Mouse (Mus musculus): ENCODE measurements around the gene Efs. TPM values are rescaled to one million over a fixed set of nuclear protein-coding genes. Genes with fewer than 3 reads are reported as not detected.

The Efs gene
- polyA plus RNA-seq, 1 experiment from 2014 or later: 58.0 TPM

DNA sequence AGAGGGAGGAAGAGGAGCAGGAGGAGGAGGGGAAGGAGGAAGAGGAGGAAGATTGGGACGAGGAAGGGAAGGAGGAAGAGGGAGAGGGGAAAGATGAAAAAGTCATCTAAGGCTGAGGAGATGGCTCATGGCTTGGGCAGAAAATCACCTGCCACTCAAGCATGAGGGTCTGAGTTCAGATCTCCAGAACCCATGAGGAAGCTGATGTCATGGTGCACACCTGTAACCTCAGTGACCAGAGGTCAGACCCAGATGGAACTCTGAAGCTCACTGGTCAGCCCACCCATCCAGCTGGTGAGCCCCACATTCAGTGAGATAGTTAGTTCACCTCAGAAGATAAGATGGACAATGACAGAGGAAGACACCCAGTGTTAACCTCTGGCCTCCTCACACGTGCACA, 19.0 kb upstream of the Efs start:
- Histone ChIP-seq H3K27ac (no peak overlapping the region), H3K4me2 (no peak overlapping the region), H3K4me3 (no peak overlapping the region), H3K27me3 (no peaks in the 10 kb centered on the region), H3K4me1 (no peaks in the 10 kb centered on the region), H3K9me3 (no peaks in the 10 kb centered on the region), H3K36me3 (no peaks in the 10 kb centered on the region), H3K9ac (no peak overlapping the region)
- whole genome bisulfite sequencing: 71% methylated on average over 2 of the region's 2 CpGs
- no peak for ATAC-seq (ENCODE audit: insufficient number of reproducible peaks, low FRiP score, low TSS enrichment, low read depth)

DNA sequence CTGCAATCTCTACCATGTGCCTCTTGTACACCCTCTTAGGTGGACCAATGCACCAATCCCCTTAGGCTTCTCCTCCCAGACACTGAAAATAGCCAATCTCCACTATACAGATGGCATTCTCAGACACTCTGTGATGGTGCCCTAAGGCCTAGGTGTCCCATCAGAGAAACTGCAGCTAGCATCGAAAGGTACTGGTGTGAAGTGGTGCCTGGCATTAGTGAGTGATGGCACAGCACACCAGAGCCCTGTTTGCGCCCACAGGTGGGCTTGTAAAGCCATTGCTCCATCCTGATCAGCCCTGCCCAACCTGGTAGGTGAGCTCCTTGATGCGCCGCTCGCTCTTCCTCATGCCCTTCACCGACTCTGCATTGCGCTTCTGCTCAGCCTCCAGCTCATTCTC, 18.0 kb upstream of the Efs start:
- Histone ChIP-seq H3K36me3 (no peaks in the 10 kb centered on the region), H3K4me3 (no peak overlapping the region), H3K9ac (no peak overlapping the region), H3K27me3 (no peaks in the 10 kb centered on the region), H3K4me1 (no peaks in the 10 kb centered on the region), H3K9me3 (no peaks in the 10 kb centered on the region), H3K4me2 (no peak overlapping the region), H3K27ac (no peak overlapping the region)
- ATAC-seq (ENCODE audit: insufficient number of reproducible peaks, low FRiP score, low TSS enrichment, low read depth): no peak
- WGBS: 91% methylated on average over 7 of the region's 7 CpGs

DNA sequence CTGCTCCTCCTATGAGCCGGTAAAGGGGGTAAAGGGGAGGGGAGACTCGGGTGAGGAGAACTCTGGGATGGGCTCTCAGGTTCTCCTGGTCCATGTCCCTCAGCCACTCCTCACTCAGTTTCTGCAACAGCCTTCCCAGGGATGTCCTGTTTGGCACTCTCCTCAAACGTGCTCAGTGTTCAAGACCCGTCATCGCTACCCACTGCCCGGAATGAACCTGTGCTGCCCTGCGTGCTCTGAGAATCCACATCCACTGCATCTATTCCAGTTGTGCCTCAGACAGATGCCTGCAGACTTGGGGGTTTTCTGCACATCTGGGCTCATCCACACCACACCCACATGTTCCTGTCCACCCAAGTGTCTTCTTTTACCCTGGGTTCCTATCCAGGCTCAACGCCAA, 16.6 kb upstream of the Efs start:
- no peak overlapping the region for H3K27ac ChIP-seq
- no peaks in the 10 kb centered on the region for H3K9me3 ChIP-seq
- no peak overlapping the region for H3K4me2 ChIP-seq
- no peak overlapping the region for H3K9ac ChIP-seq
- H3K4me1 ChIP-seq: peaks cover 3% of the 10 kb centered on the region; the same call in 1 of the 2 replicates
- no peaks in the 10 kb centered on the region for H3K27me3 ChIP-seq
- WGBS: 89% methylated on average over 8 of the region's 8 CpGs
- no peak overlapping the region for H3K4me3 ChIP-seq
- no peak for ATAC-seq (ENCODE audit: insufficient number of reproducible peaks, low FRiP score, low TSS enrichment, low read depth)
- no peaks in the 10 kb centered on the region for H3K36me3 ChIP-seq

DNA sequence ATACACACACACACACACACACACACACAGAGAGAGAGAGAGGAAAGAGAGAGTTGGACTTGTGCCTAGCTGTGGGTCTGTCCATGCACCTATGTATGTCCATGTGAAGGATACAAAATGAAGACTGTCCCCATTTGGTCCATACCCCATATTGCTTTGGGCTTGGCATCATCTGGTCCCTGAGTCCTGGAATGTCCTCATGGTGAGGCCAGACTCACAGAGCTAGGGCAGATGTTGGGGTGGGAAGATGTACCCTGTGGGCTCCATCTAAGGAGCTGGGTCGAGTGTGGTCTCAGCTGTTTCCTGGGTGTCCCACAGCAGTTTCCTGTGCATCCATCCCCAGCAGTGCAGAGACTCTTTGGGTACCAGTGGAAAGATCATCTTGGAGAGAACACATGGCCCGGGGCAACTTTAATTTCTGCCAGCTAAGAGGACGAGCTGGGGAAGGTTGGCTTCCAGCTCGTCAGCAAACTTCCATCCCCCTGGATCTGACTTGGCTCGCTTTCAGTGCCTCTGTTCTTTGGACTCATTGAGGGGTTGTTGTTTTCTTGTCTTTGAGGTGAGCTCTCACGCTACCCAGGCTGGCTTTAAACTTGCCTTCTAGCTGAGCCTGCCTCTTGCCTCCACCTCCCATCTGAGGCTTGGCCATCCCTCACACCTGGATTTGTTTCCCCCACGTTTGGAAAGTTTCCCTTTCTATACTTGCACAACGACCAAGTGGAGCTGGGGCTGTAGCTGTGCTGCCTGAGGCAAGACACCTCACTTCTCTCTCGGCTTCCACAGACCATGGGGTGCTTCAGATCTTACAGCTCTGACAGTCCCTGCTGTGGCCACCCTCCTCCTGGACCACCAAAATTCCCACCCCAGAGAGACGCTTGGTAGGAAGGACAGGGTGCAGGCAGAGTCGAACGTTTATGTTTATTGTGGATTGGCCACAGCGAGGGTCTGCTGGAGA, 15.4 kb upstream of the Efs start:
- H3K4me2 ChIP-seq: no peak overlapping the region
- H3K9me3 ChIP-seq: no peaks in the 10 kb centered on the region
- no peak overlapping the region for H3K27ac ChIP-seq
- H3K27me3 ChIP-seq: no peaks in the 10 kb centered on the region
- 48% methylated on average over 13 of the region's 13 CpGs for WGBS
- H3K36me3 ChIP-seq: no peaks in the 10 kb centered on the region
- no peak overlapping the region for H3K4me3 ChIP-seq
- no peak for ATAC-seq (ENCODE audit: insufficient number of reproducible peaks, low FRiP score, low TSS enrichment, low read depth)
- no peak overlapping the region for H3K9ac ChIP-seq
- H3K4me1 ChIP-seq: peaks cover 11% of the 10 kb centered on the region; the same call in 1 of the 2 replicates

DNA sequence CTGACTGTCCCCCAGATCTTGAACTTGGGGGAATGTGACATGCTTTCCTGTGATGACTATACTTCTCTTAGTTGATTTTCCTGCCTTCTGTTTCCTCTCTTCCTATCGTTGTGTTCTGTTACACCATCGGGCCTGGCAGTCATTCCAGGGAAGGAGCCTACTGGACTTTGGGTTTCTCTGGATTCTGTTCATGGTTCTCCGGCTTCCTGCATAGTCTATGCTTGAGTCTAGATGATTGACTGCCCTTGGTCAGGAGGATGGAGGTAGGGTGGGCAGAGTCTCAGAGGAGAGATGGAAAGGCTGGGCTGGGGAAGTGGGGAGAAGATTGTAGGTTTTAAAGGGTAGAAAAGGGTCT, 14.2 kb upstream of the Efs start:
- WGBS: 78% methylated on average over 3 of the region's 3 CpGs
- Histone ChIP-seq H3K27ac (no peak overlapping the region), H3K4me1 (peaks cover 21% of the 10 kb centered on the region), H3K4me3 (no peak overlapping the region), H3K36me3 (no peaks in the 10 kb centered on the region), H3K9me3 (no peaks in the 10 kb centered on the region), H3K27me3 (no peaks in the 10 kb centered on the region), H3K9ac (no peak overlapping the region), H3K4me2 (no peak overlapping the region)
- no peak for ATAC-seq (ENCODE audit: insufficient number of reproducible peaks, low FRiP score, low TSS enrichment, low read depth)

GRCm38 (mm10) chr14:54939434-54940175, 13.7 kb upstream of the Efs start:
- Histone ChIP-seq H3K27me3 (no peaks in the 10 kb centered on the region), H3K4me1 (peaks cover 21% of the 10 kb centered on the region), H3K4me2 (no peak overlapping the region), H3K36me3 (no peaks in the 10 kb centered on the region), H3K27ac (no peak overlapping the region), H3K4me3 (no peak overlapping the region), H3K9ac (no peak overlapping the region), H3K9me3 (no peaks in the 10 kb centered on the region)
- WGBS: 46% methylated on average over 12 of the region's 12 CpGs
- ATAC-seq (ENCODE audit: insufficient number of reproducible peaks, low FRiP score, low TSS enrichment, low read depth): no peak

DNA sequence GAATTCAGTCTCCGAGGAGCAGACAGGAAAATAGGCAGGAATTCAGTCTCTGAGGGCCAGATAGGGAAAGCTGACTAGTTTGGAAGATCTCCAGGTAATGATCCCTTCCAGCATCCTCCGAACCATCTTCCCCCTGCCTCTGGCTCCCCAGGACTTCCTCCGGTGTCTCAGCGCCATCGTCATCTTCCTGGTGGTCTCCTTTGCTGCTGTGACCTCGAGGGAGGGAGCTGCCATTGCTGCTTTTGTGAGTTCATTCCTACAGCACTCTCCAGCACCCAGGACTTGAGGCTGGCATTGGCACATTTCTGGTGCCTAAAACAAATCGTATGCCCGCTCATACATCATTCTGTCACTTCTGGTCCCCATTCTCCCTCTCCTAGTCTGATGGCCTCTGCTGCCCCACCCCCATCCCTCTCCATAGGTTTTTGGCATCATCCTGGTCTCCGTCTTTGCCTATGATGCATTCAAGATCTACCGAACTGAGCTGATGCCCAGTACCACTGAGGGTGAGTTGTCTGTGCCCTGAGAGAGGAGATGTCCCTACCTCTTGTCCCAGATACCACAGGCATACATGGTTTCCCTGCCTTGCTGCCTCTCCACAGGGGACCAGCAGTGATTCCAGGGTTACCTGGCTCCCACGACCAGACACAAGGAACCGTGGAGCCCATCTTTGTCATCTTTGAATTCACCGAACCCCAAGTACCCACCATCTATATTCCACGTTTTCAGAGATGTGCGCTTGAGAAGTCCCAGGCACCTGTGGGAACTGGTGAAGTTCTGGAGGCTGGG, 12.7 kb upstream of the Efs start:
- no peak overlapping the region for H3K27ac ChIP-seq

DNA sequence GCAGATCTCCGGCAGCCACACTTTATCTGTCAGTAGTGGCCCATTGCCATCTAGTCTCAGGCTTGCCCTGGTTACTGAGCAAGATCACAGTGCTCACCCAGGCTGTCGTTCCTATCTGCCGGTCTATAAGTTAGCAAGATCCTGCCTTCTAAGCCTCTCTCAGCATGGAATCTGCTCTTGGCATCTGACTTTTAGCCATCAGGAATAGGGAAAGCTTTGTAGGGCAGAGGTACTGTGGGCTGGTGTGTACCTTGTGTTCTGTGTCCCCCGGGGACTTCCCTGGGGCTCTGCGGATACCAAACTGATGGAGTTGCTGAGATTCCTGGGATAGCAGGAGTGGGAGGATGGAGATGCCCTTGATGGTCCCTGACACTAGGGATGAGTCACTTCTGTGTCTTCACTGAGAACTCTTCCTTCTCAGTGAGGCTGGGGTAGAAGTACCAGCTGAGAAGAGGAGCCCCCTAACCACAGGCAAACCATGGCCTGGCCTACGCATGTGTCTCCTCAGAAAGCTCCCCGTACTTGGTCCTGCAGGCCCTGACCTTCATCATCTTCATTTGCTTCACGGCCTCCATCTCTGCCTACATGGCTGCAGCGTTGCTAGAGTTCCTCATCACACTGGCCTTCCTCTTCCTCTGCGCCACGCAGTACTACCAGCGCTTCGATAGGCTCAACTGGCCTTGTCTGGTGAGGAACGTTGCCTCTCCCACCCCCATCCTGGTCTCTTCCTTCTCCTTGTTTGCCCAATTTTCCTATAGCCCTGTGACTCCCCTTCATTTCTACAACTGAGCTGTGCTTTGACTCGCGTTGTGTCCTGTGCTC, 11.6 kb upstream of the Efs start:
- H3K4me2 ChIP-seq: 0 out of 2 replicates have a peak overlapping the region, but pooled peaks have one; percentile 12
- no peak overlapping the region for H3K4me3 ChIP-seq
- H3K4me1 ChIP-seq: peaks cover 28% of the 10 kb centered on the region
- H3K9me3 ChIP-seq: no peaks in the 10 kb centered on the region
- no peaks in the 10 kb centered on the region for H3K27me3 ChIP-seq
- ATAC-seq (ENCODE audit: insufficient number of reproducible peaks, low FRiP score, low TSS enrichment, low read depth): no peak
- H3K36me3 ChIP-seq: no peaks in the 10 kb centered on the region
- peak overlapping the region; percentile 3; the same call in 1 of the 2 replicates for H3K27ac ChIP-seq
- no peak overlapping the region for H3K9ac ChIP-seq
- 83% methylated on average over 16 of the region's 16 CpGs for WGBS

More for the DNA sequence above, 12.7 kb upstream of the Efs start:
- WGBS: 76% methylated on average over 15 of the region's 15 CpGs
- Histone ChIP-seq H3K9me3 (no peaks in the 10 kb centered on the region), H3K36me3 (no peaks in the 10 kb centered on the region), H3K4me3 (no peak overlapping the region), H3K4me2 (no peak overlapping the region), H3K4me1 (peaks cover 21% of the 10 kb centered on the region), H3K27me3 (no peaks in the 10 kb centered on the region), H3K9ac (no peak overlapping the region)
- ATAC-seq (ENCODE audit: insufficient number of reproducible peaks, low FRiP score, low TSS enrichment, low read depth): no peak

GRCm38 (mm10) chr14:54936831-54937160, 10.9 kb upstream of the Efs start:
- Histone ChIP-seq H3K36me3 (no peaks in the 10 kb centered on the region), H3K9ac (no peak overlapping the region), H3K4me1 (peaks cover 29% of the 10 kb centered on the region), H3K4me2 (peak overlapping the region; percentile 15; the same call in 1 of the 2 replicates), H3K27me3 (no peaks in the 10 kb centered on the region), H3K27ac (peak overlapping the region; percentile 87), H3K9me3 (no peaks in the 10 kb centered on the region), H3K4me3 (peak overlapping the region; percentile 13)
- ATAC-seq (ENCODE audit: insufficient number of reproducible peaks, low FRiP score, low TSS enrichment, low read depth): no peak
- 38% methylated on average over 6 of the region's 6 CpGs for WGBS

GRCm38 (mm10) chr14:54935904-54936830, 10.2 kb upstream of the Efs start, which contains the start of gene Cmtm5:
Cmtm5 (plus strand) TSS chr14:54936261.
- no peak within 1 kb of the TSS for H3K9ac ChIP-seq
- no peaks in the 10 kb centered on the region for H3K9me3 ChIP-seq
- peak; percentile 57; the same call in 1 of the 2 replicates for ATAC-seq (ENCODE audit: insufficient number of reproducible peaks, low FRiP score, low TSS enrichment, low read depth)
- peak within 1 kb of the TSS; percentile 15 for H3K4me2 ChIP-seq
- 24% methylated on average over 8 of the region's 8 CpGs for WGBS
- peak within 1 kb of the TSS; percentile 87 for H3K27ac ChIP-seq
- H3K4me3 ChIP-seq: peak within 1 kb of the TSS; percentile 13
- no peaks in the 10 kb centered on the region for H3K36me3 ChIP-seq
- no peaks in the 10 kb centered on the region for H3K27me3 ChIP-seq
- peaks cover 29% of the 10 kb centered on the region for H3K4me1 ChIP-seq
